Mouse (Mus musculus) urinary bladder, postnatal 36 days (tissue): ENCODE data around the gene Cstb.

ENCODE experiments used
- DNase-seq, 2 experiments: peaks; one replicate each; pipeline ENCODE4 v3.0.0; 2022; ENCODE audit warnings: low spot score in 2 of 2, mixed read lengths in 1 of 2

Cstb gene

GRCm38 (mm10) chr10:78417888-78418287 is 7.6 kb upstream of the Cstb start:
- DNase-seq: no peak

- no peak for DNase-seq
Observed at GRCm38 (mm10) chr10:78418791-78419190, 6.7 kb upstream of the Cstb start.

GRCm38 (mm10) chr10:78420929-78421328 is 4.5 kb upstream of the Cstb start:
- peak; percentile 55 to 60 for DNase-seq

GRCm38 (mm10) chr10:78422614-78423013 is 2.9 kb upstream of the Cstb start:
- no peak for DNase-seq

- DNase-seq: peak in 1 of 2 experiments; percentile 28
Observed at GRCm38 (mm10) chr10:78426117-78426735, 757 bp downstream of the Cstb start.

- no peak for DNase-seq
Observed at GRCm38 (mm10) chr10:78428070-78428469, 2.6 kb downstream of the Cstb start.

- DNase-seq: no peak
Observed at GRCm38 (mm10) chr10:78429180-78429579, 3.7 kb downstream of the Cstb start.

- no peak for DNase-seq
Observed at GRCm38 (mm10) chr10:78429776-78430175, 4.3 kb downstream of the Cstb start.

GRCm38 (mm10) chr10:78432853-78433252 is 7.4 kb downstream of the Cstb start:
- DNase-seq: no peak

GRCm38 (mm10) chr10:78438094-78438493 is 12.6 kb downstream of the Cstb start:
- peak; percentile 75 to 77 for DNase-seq

GRCm38 (mm10) chr10:78439550-78439949 is 14.1 kb downstream of the Cstb start:
- DNase-seq: no peak

- no peak for DNase-seq
Observed at GRCm38 (mm10) chr10:78439990-78440389, 14.5 kb downstream of the Cstb start.

GRCm38 (mm10) chr10:78440812-78441211 is 15.3 kb downstream of the Cstb start:
- DNase-seq: no peak

GRCm38 (mm10) chr10:78441606-78442005 is 16.1 kb downstream of the Cstb start:
- no peak for DNase-seq

- DNase-seq: no peak
Observed at GRCm38 (mm10) chr10:78442292-78442691, 16.8 kb downstream of the Cstb start.

- no peak for DNase-seq
Observed at GRCm38 (mm10) chr10:78446195-78446594, 20.7 kb downstream of the Cstb start.

- DNase-seq: no peak
Observed at GRCm38 (mm10) chr10:78447396-78447795, 21.9 kb downstream of the Cstb start.

GRCm38 (mm10) chr10:78450761-78451160 is 25.3 kb downstream of the Cstb start:
- DNase-seq: no peak

- DNase-seq: no peak
Observed at GRCm38 (mm10) chr10:78452641-78453040, 27.2 kb downstream of the Cstb start.

- DNase-seq: no peak
Observed at GRCm38 (mm10) chr10:78456696-78457095, 31.2 kb downstream of the Cstb start.

- DNase-seq: peak; percentile 38 to 73
Observed at GRCm38 (mm10) chr10:78457495-78458347, 32.3 kb downstream of the Cstb start.

- peak in 1 of 2 experiments; percentile 48 for DNase-seq
Observed at GRCm38 (mm10) chr10:78458348-78459111, 33.1 kb downstream of the Cstb start.
